Mouse (Mus musculus) heart, embryonic 14.5 days (tissue): ENCODE measurements around the gene Erlec1. TPM values are rescaled to one million over a fixed set of nuclear protein-coding genes. Genes with fewer than 3 reads are reported as not detected.

Source experiments
- ATAC-seq: fragments of 200-750 bp; cut with Nextera tagmentation; 2 replicates; pipeline ENCODE4 v1.8.0; 2017; ENCODE audit warnings: low read depth, moderate TSS enrichment; ENCODE audit not compliant: insufficient number of reproducible peaks, insufficient read depth, low FRiP score
- H3K27ac ChIP-seq, 2 experiments: fragments of 200-500 bp in 1 of 2; fragments of 300-500 bp in 1 of 2; sonication (generic) in 1 of 2; replicated peaks in 1 of 2; 2 replicates each; pipeline ENCODE4 v1.5.1; 2012 to 2014; ENCODE audit warnings: low read depth in 2 of 2, low read length in 2 of 2, control low read depth in 1 of 2, mild to moderate bottlenecking in 1 of 2, mixed read lengths in 1 of 2; ENCODE audit not compliant: control insufficient read depth in 1 of 2, insufficient read depth in 1 of 2
- H3K27me3 ChIP-seq: fragments of 300-500 bp; sonication (generic); 2 replicates; pipeline ENCODE4 v1.6.1; 2014; ENCODE audit warnings: mild to moderate bottlenecking, low read length, control low read depth; ENCODE audit not compliant: control insufficient read depth, insufficient read depth
- H3K36me3 ChIP-seq: fragments of 300-500 bp; sonication (generic); 2 replicates; pipeline ENCODE4 v1.6.1; 2014; ENCODE audit warnings: mild to moderate bottlenecking, control low read depth, low read length, mixed read lengths; ENCODE audit not compliant: control insufficient read depth, insufficient read depth
- H3K4me1 ChIP-seq, 2 experiments: fragments of 200-500 bp in 1 of 2; fragments of 300-500 bp in 1 of 2; sonication (generic) in 1 of 2; 2 replicates each; pipeline ENCODE4 v1.6.1; 2012 to 2014; ENCODE audit warnings: low read length in 2 of 2, control low read depth in 1 of 2, mixed read lengths in 1 of 2; ENCODE audit not compliant: control insufficient read depth in 2 of 2, insufficient read depth in 2 of 2
- H3K4me2 ChIP-seq: fragments of 300-500 bp; sonication (generic); 2 replicates; pipeline ENCODE4 v1.6.1; 2014; ENCODE audit warnings: mild to moderate bottlenecking, low read length
- H3K4me3 ChIP-seq, 2 experiments: fragments of 200-500 bp in 1 of 2; fragments of 300-500 bp in 1 of 2; sonication (generic) in 1 of 2; 2 replicates each; pipeline ENCODE4 v1.5.1; 2012 to 2014; ENCODE audit warnings: low read length in 2 of 2, mild to moderate bottlenecking in 2 of 2, control low read depth in 1 of 2, low read depth in 1 of 2, moderate library complexity in 1 of 2; ENCODE audit not compliant: control insufficient read depth in 1 of 2, insufficient read depth in 1 of 2
- H3K9ac ChIP-seq: fragments of 300-500 bp; sonication (generic); 2 replicates; pipeline ENCODE4 v1.6.1; 2014; ENCODE audit warnings: mild to moderate bottlenecking, low read length
- H3K9me3 ChIP-seq: fragments of 300-500 bp; sonication (generic); 2 replicates; pipeline ENCODE4 v1.6.1; 2016; ENCODE audit warnings: low read length, control low read depth; ENCODE audit not compliant: control insufficient read depth
- WGBS: fragments of 180-500 bp; shearing (Covaris S2); extraction: QIAGEN DNeasy Blood & Tissue Kit; methylation state at CpG from one replicate; pipeline ENCODE4 v1.1.7; 2014; 5-methylcytosine and 5-hydroxymethylcytosine counted together
- polyA plus RNA-seq: library from polyadenylated mRNA; unstranded; fragments of >200 nt; fragmentation: Nextera tagmentation; extraction: Ambion mirVana; gene quantifications from 2 replicates; pipeline ENCODE4 v1.2.1, GENCODE M21; 2014

Gene Erlec1
- polyA plus RNA-seq, 1 experiment from 2014 or later = 13.5 TPM

DNA sequence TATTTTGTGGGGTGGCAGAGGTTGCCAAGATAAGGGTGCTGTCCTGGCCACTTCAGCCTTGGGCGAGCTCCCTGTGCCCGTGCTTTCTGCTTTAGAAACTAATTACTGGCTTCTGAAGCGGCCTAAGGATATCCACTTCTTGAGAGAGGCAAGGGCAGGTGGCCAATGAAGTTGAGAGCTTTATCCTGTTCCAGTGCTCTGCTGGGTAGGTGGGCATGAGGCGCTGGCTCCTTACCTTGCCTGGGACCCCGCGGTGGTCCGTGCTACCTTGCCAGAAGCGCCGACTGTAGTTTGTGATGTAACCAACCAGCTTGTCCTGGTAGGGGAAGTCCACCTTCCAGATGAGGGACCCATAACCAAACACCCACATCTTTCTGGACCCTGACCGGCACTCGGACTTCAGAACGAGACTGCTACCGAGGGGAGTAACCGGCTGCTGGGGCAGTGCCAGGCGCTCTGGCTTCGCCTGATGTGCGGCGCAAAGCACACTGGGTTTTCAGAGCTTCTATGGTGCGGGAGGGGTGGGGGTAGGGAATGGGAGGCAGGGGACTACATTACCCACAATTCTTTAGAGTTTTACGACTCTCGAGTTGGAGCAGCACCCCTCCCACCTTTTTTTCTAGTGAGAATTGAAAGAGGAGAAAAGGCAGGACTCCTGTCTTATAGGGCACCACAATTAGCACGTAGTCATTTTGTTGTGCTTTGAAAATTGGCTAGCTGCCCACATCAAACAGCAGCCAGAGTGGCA lies 31.9 kb upstream of the Erlec1 start, which contains the start of gene Chac2:
Chac2 (minus strand) TSS at position 474 of the 748 bp plus-strand sequence.
- Histone ChIP-seq H3K4me2 (peak within 1 kb of the TSS; percentile 78), H3K36me3 (no peaks in the 10 kb centered on the region), H3K4me1 (peaks cover 2 to 8% of the 10 kb centered on the region in 2 experiments; a peak in 3 of 4 replicates), H3K4me3 (peak within 1 kb of the TSS; percentile 61 to 68), H3K27ac (peak within 1 kb of the TSS; percentile 74 to 84), H3K27me3 (no peaks in the 10 kb centered on the region), H3K9me3 (no peaks in the 10 kb centered on the region), H3K9ac (peak within 1 kb of the TSS; percentile 83)
- 1% methylated on average over 22 of the region's 22 CpGs for WGBS
- ATAC-seq = peak; percentile 96

DNA sequence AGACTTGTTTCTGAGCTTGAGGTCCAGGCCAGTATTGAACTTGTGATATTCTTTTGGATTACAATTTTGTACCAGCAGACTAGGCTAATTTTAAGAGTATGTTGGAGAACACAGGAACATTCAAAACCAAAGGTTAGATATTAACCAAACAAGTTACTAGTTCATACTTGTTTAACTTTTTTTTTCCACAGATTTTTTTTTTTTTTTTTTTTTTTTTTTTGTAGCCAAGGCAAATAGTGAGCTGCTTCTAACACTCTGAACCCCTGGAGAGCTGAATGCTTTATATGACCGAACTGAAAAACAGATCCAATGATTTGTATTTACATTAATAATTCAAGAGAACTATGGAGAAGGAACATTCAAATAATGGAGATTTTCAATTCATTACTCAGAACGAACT lies 31.1 kb upstream of the Erlec1 start:
- H3K9me3 ChIP-seq = no peaks in the 10 kb centered on the region
- 40% methylated on average over 2 of the region's 2 CpGs for WGBS
- peak overlapping the region; percentile 83 for H3K9ac ChIP-seq
- no peaks in the 10 kb centered on the region for H3K27me3 ChIP-seq
- no peaks in the 10 kb centered on the region for H3K36me3 ChIP-seq
- H3K4me3 ChIP-seq = peak overlapping the region in 1 of 2 experiments; percentile 68; a peak in 1 of 4 replicates
- ATAC-seq = no peak
- H3K4me1 ChIP-seq = peaks cover 2 to 8% of the 10 kb centered on the region in 2 experiments; a peak in 3 of 4 replicates
- peak overlapping the region; percentile 78 for H3K4me2 ChIP-seq
- no peak overlapping the region for H3K27ac ChIP-seq

DNA sequence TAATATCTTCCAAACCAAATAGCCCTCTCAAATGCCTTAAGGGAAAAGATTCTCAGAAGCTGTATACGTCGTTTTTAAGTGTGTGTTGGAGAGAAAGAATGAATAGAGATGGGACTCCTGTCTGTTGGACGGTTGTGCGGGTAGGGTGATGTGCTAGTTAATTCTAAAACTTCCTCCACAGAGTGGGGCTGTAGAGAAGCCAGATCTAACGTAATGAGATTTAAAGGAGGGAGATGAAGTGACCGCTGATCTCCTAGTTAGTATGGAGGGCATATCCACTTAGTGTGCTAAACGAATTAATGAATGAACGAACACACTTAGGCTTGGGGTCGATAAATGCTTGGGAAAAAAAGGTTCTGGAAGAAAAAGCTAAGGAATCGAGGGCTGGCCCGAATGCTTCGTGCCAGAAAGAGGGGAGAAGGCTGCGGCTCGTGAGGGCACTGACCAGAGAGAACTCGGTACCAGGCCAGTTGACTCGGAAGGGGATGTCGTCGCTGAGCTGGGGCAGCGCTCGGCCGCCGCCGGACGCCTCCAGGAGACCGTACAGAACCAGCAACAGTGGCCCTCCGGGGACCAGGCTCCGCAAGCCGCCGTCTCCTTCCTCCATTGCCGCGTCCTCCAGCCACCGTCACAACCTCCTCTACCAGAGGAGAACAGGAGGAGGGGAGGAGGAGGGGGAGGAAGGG lies 523 bp downstream of the Erlec1 start:
- Histone ChIP-seq H3K27ac (peak overlapping the region; percentile 61 to 86), H3K9ac (peak overlapping the region; percentile 89), H3K4me1 (peaks cover 0 to 16% of the 10 kb centered on the region in 2 experiments; a peak in 2 of 4 replicates), H3K9me3 (no peaks in the 10 kb centered on the region), H3K4me2 (peak overlapping the region; percentile 80), H3K27me3 (no peaks in the 10 kb centered on the region), H3K4me3 (peak overlapping the region; percentile 89 to 92), H3K36me3 (peaks cover 37% of the 10 kb centered on the region)
- WGBS = under 1% methylated on average over 24 of the region's 32 CpGs
- peak; percentile 76 for ATAC-seq

DNA sequence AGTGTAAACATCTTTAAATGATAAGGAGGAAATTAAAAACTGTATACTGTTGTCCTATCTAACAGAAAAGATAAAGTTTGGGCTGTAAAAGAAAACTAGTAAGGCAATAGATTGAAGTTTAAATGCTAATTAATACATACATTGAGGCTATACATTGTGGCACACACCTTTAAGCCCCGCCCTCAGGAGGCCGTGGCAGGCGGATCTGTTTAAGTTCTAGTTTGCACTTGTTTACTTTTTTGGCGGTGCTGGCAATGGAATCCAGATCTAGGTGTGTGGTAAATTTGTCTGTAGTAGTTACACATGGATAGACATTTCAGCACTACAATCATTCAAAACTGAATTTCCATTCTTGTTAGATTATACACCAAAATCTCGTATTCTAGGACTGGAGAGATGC lies 1.3 kb downstream of the Erlec1 start:
- no peaks in the 10 kb centered on the region for H3K9me3 ChIP-seq
- peak overlapping the region; percentile 80 for H3K4me2 ChIP-seq
- WGBS = 65% methylated on average over 5 of the region's 5 CpGs
- ATAC-seq = no peak
- H3K9ac ChIP-seq = peak overlapping the region; percentile 89
- peaks cover 42% of the 10 kb centered on the region for H3K36me3 ChIP-seq
- peaks cover 0 to 16% of the 10 kb centered on the region in 2 experiments; a peak in 2 of 4 replicates for H3K4me1 ChIP-seq
- H3K27me3 ChIP-seq = no peaks in the 10 kb centered on the region
- H3K27ac ChIP-seq = no peak overlapping the region
- H3K4me3 ChIP-seq = peak overlapping the region in 1 of 2 experiments; percentile 92; a peak in 2 of 4 replicates

DNA sequence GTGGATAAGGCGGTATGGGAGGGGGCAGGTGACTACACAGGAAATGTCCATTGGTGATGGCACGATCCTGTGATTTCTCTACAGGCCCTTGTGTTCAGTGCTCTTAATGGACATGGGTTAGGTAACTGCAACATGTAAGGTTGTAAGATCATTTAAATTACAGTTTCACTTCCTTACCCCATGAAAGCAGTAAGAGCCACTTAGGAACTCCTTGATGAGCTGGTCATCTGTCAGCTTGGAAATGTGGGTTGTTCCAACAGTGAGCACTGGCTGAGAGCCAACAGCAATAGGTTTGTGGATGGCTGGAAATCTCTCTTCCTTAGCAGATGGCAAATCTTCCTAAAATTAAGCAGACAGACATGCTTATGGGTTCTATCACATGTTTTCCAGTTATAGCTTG lies 10.6 kb downstream of the Erlec1 start:
- WGBS = 99% methylated on average over 2 of the region's 2 CpGs
- H3K9ac ChIP-seq = no peak overlapping the region
- no peak for ATAC-seq
- no peaks in the 10 kb centered on the region for H3K9me3 ChIP-seq
- H3K27ac ChIP-seq = no peak overlapping the region
- no peaks in the 10 kb centered on the region for H3K27me3 ChIP-seq
- H3K4me1 ChIP-seq = no peaks in the 10 kb centered on the region
- H3K36me3 ChIP-seq = peaks cover 85% of the 10 kb centered on the region
- H3K4me3 ChIP-seq = no peak overlapping the region
- no peak overlapping the region for H3K4me2 ChIP-seq

DNA sequence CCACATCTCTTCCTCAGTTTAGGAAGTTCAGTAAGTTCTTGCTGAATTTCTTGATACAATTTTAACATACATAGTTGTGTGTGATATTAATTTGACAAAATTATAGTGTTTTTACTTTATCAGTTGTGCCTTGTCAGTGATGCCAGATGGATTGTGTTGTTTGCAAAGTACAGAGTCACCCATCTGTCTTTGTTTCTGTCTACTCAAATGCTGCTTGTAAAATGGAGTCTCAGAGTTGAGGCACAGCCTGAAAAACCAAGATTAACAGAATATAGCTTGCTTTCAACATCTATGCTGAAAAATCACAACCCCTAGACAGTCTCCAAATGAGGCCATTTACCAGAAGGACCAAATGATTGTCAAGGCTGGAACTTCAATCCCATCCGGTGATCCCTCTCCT lies 25.6 kb downstream of the Erlec1 start:
- no peaks in the 10 kb centered on the region for H3K4me1 ChIP-seq
- 91% methylated on average over 1 of the region's 1 CpGs for WGBS
- no peaks in the 10 kb centered on the region for H3K27me3 ChIP-seq
- ATAC-seq = no peak
- peaks cover 67% of the 10 kb centered on the region for H3K36me3 ChIP-seq
- no peak overlapping the region for H3K27ac ChIP-seq
- H3K9me3 ChIP-seq = no peaks in the 10 kb centered on the region
- H3K9ac ChIP-seq = no peak overlapping the region
- H3K4me2 ChIP-seq = no peak overlapping the region
- no peak overlapping the region for H3K4me3 ChIP-seq

DNA sequence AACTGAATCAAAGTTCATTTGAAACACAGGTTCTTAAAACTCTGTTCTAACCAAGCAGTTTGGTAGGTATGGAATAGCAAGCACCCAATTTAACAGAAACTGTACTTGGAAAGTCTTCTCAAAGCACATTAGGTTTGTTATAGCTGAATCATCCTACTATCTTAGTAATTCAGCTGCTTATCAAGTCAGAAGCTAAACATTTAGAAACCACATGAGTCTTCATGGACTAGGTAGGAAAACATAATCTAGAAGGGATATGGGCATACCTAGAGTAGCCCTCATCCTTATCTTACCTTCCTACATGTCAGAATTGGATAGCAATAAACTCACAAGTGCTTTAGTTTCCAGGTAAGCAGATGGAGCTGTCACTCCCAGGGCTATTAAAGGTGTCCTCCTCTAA lies 26.1 kb downstream of the Erlec1 start:
- Histone ChIP-seq H3K36me3 (peaks cover 70% of the 10 kb centered on the region), H3K4me1 (no peaks in the 10 kb centered on the region), H3K4me3 (no peak overlapping the region), H3K27ac (no peak overlapping the region), H3K27me3 (no peaks in the 10 kb centered on the region), H3K4me2 (no peak overlapping the region), H3K9me3 (no peaks in the 10 kb centered on the region), H3K9ac (no peak overlapping the region)
- ATAC-seq = no peak
